Comparison of ENCODE assay signal across 26 mouse cellular contexts in genomic region chr8:105285514-105285913, GRCm38 (mm10). TPM values are rescaled to one million over a fixed set of nuclear protein-coding genes. Genes with fewer than 3 reads are reported as not detected.
A peak's percentile ranks its signal among the peaks of the same experiment; 100 is the strongest.
DNase-seq lines count a peak whose midpoint lies in the region; ATAC-seq and TF ChIP-seq lines count a peak whose summit lies in the region.
"Had no signal": no experiment of that assay in that cellular context is flagged by ENCODE, and none has a peak within 500 bp of the region (broad histone marks: within the 10 kb centered on the region; RNA-seq: fewer than 3 reads in every experiment).

No protein-coding gene starts in this region.

- no peaks in the 10 kb centered on the region; the same call in 1 of the 2 replicates for H3K36me3 ChIP-seq in forebrain, embryonic 11.5 days (ENCODE audit: control insufficient read depth, insufficient read depth, low read length)
- H3K36me3 ChIP-seq in forebrain, embryonic 13.5 days (ENCODE audit: poor library complexity, severe bottlenecking), result peaks cover 42% of the 10 kb centered on the region
- H3K36me3 ChIP-seq in hindbrain, embryonic 15.5 days, result peaks cover 32% of the 10 kb centered on the region
- peaks cover 49% of the 10 kb centered on the region for H3K36me3 ChIP-seq in hindbrain, embryonic 10.5 days
- no peaks in the 10 kb centered on the region for H3K36me3 ChIP-seq in testis, adult 2 months (ENCODE audit: control insufficient read depth, insufficient read depth, low read length)
- H3K36me3 ChIP-seq: liver, embryonic 15.5 days had no signal

- H3K4me3 ChIP-seq in forebrain, embryonic 11.5 days (ENCODE audit: low read depth, low read length), result no peak overlapping the region
- no peak overlapping the region for H3K4me3 ChIP-seq in forebrain, embryonic 13.5 days
- no peak overlapping the region for H3K4me3 ChIP-seq in hindbrain, embryonic 15.5 days
- H3K4me3 ChIP-seq in hindbrain, embryonic 10.5 days, result no peak overlapping the region
- H3K4me3 ChIP-seq in testis, adult 2 months (ENCODE audit: control insufficient read depth, low read depth, low read length), result peak overlapping the region; percentile 23
- H3K4me3 ChIP-seq: embryonic facial prominence, embryonic 12.5 days; erythroblast, embryonic 14.5 days; limb, embryonic 10.5 days; liver, embryonic 15.5 days; lung, embryonic 15.5 days; megakaryocyte, embryonic 14.5 days had no signal

- TF ChIP-seq CTCF in testis, adult 2 months (IDR thresholded peaks at IDR 0.05; ENCODE audit: control insufficient read depth, insufficient read depth, insufficient replicate concordance, low read depth, low read length), result no peak

- no peaks in the 10 kb centered on the region for H3K9me3 ChIP-seq in forebrain, embryonic 11.5 days (ENCODE audit: control insufficient read depth, low read length)
- H3K9me3 ChIP-seq in forebrain, embryonic 13.5 days (replicated peaks), result no peaks in the 10 kb centered on the region
- no peaks in the 10 kb centered on the region for H3K9me3 ChIP-seq in hindbrain, embryonic 15.5 days
- H3K9me3 ChIP-seq in hindbrain, embryonic 10.5 days, result no peaks in the 10 kb centered on the region
- H3K9me3 ChIP-seq: embryonic facial prominence, embryonic 12.5 days; limb, embryonic 10.5 days; liver, embryonic 15.5 days; lung, embryonic 15.5 days had no signal

- H3K4me2 ChIP-seq in forebrain, embryonic 11.5 days (ENCODE audit: low read depth, low read length, severe bottlenecking), result no peak overlapping the region
- H3K4me2 ChIP-seq in forebrain, embryonic 13.5 days, result no peak overlapping the region
- H3K4me2 ChIP-seq in hindbrain, embryonic 15.5 days, result peak overlapping the region; percentile 69
- H3K4me2 ChIP-seq: embryonic facial prominence, embryonic 12.5 days; heart, embryonic 11.5 days; liver, embryonic 15.5 days; lung, embryonic 15.5 days had no signal

- peak; percentile 47 for DNase-seq in forebrain, embryonic 11.5 days (ENCODE audit: low spot score)
- no peak for DNase-seq in hindbrain, embryonic 10.5 days (ENCODE audit: low spot score)
- no peak for DNase-seq in testis, postnatal 10 days (ENCODE audit: low spot score)
- DNase-seq in testis, postnatal 14 days (ENCODE audit: low spot score), result peak; percentile 8
- DNase-seq in layer of hippocampus, postnatal 10 days (ENCODE audit: low spot score in 2 of 2), result no peak
- DNase-seq: adrenal gland, adult 8-10 months; B cell, adult 2 months; kidney, adult 11 months; liver; lung, postnatal 36 days; thymus, postnatal 14 days had no signal

- H3K9ac ChIP-seq in forebrain, embryonic 11.5 days (ENCODE audit: low read length), result no peak overlapping the region
- no peak overlapping the region for H3K9ac ChIP-seq in forebrain, embryonic 13.5 days
- no peak overlapping the region for H3K9ac ChIP-seq in hindbrain, embryonic 15.5 days
- H3K9ac ChIP-seq: embryonic facial prominence, embryonic 12.5 days; liver, embryonic 15.5 days; lung, embryonic 15.5 days had no signal

- TF ChIP-seq POLR2A in testis, adult 2 months (IDR thresholded peaks at IDR 0.05; ENCODE audit: control insufficient read depth, low read depth, low read length), result no peak

- peaks cover 6% of the 10 kb centered on the region for H3K27me3 ChIP-seq in forebrain, embryonic 11.5 days (ENCODE audit: control insufficient read depth, insufficient read depth, low read length)
- H3K27me3 ChIP-seq in forebrain, embryonic 13.5 days, result peaks cover 8% of the 10 kb centered on the region
- no peaks in the 10 kb centered on the region for H3K27me3 ChIP-seq in hindbrain, embryonic 15.5 days
- peaks cover 66% of the 10 kb centered on the region for H3K27me3 ChIP-seq in hindbrain, embryonic 10.5 days (ENCODE audit: insufficient read depth, poor library complexity, severe bottlenecking)
- H3K27me3 ChIP-seq in testis, adult 2 months (ENCODE audit: control insufficient read depth, insufficient read depth, low read length), result no peaks in the 10 kb centered on the region; the same call in 1 of the 2 replicates
- H3K27me3 ChIP-seq: CH12.LX had no signal

- WGBS in forebrain, embryonic 11.5 days, result 44% methylated on average over 12 of the region's 12 CpGs
- WGBS in forebrain, embryonic 13.5 days, result 47% methylated on average over 12 of the region's 12 CpGs
- WGBS in hindbrain, embryonic 15.5 days, result 43% methylated on average over 12 of the region's 12 CpGs
- WGBS in hindbrain, embryonic 10.5 days, result 44% methylated on average over 12 of the region's 12 CpGs

- no peak for ATAC-seq in forebrain, embryonic 11.5 days (replicated peaks; ENCODE audit: low FRiP score)
- no peak for ATAC-seq in forebrain, embryonic 13.5 days
- no peak for ATAC-seq in hindbrain, embryonic 15.5 days (ENCODE audit: low FRiP score, low read depth)
- ATAC-seq: activated CD4-positive, CD25-positive, alpha-beta regulatory T cell, adult 4 months; forebrain, embryonic 14.5 days had no signal

- peaks cover 12% of the 10 kb centered on the region for H3K4me1 ChIP-seq in forebrain, embryonic 11.5 days (replicated peaks; ENCODE audit: control insufficient read depth, insufficient read depth, low read length)
- peaks cover 45% of the 10 kb centered on the region for H3K4me1 ChIP-seq in forebrain, embryonic 13.5 days
- H3K4me1 ChIP-seq in hindbrain, embryonic 15.5 days (replicated peaks), result peaks cover 48% of the 10 kb centered on the region
- H3K4me1 ChIP-seq in hindbrain, embryonic 10.5 days (replicated peaks), result peaks cover 51% of the 10 kb centered on the region
- H3K4me1 ChIP-seq in testis, adult 2 months (ENCODE audit: control insufficient read depth, insufficient read depth, low read length), result peaks cover 14% of the 10 kb centered on the region

- H3K27ac ChIP-seq in forebrain, embryonic 11.5 days (ENCODE audit: low read depth, low read length), result no peak overlapping the region
- H3K27ac ChIP-seq in forebrain, embryonic 13.5 days, result no peak overlapping the region
- no peak overlapping the region for H3K27ac ChIP-seq in hindbrain, embryonic 15.5 days (replicated peaks)
- H3K27ac ChIP-seq in hindbrain, embryonic 10.5 days, result no peak overlapping the region
- H3K27ac ChIP-seq in testis, adult 2 months (ENCODE audit: control insufficient read depth, insufficient read depth, low read depth, low read length), result no peak overlapping the region
- H3K27ac ChIP-seq: embryonic facial prominence, embryonic 12.5 days; limb, embryonic 10.5 days; liver, embryonic 15.5 days; lung, embryonic 15.5 days; stomach, postnatal 0 days had no signal

RNA-seq across cellular contexts. Expression of gene 4931428F04Rik, which starts 4.2 kb away (rescaled TPM):
- polyA plus RNA-seq in forebrain, embryonic 11.5 days (2014; fragmentation: Nextera tagmentation; extraction: Ambion mirVana), result 23.4 and 30.3 TPM in 2 replicates
- polyA plus RNA-seq in forebrain, embryonic 13.5 days (2015; fragmentation: Nextera tagmentation; extraction: Ambion mirVana), result 57.4 and 66.1 TPM in 2 replicates
- polyA plus RNA-seq in hindbrain, embryonic 15.5 days (2015; fragmentation: Nextera tagmentation; extraction: Ambion mirVana), result 124 and 146 TPM in 2 replicates
- 26.5 and 43.8 TPM in 2 replicates for polyA plus RNA-seq in hindbrain, embryonic 10.5 days (2016; fragmentation: Nextera tagmentation; extraction: Ambion mirVana)
- polyA plus RNA-seq in testis, adult 2 months (2012; rRNA removed), result 78.2 and 90.9 TPM in 2 replicates
- 10 to 100 TPM; 60.0 to 60.5 TPM for total RNA-seq in layer of hippocampus, postnatal 10 days (2021)

RNA-seq across cellular contexts. Expression of gene Nol3, which starts 9.6 kb away (rescaled TPM):
- 1.6 and 2.1 TPM in 2 replicates for polyA plus RNA-seq in forebrain, embryonic 11.5 days (2014; fragmentation: Nextera tagmentation; extraction: Ambion mirVana)
- polyA plus RNA-seq in forebrain, embryonic 13.5 days (2015; fragmentation: Nextera tagmentation; extraction: Ambion mirVana), result 2.4 and 3.0 TPM in 2 replicates
- polyA plus RNA-seq in hindbrain, embryonic 15.5 days (2015; fragmentation: Nextera tagmentation; extraction: Ambion mirVana), result 5.2 and 5.7 TPM in 2 replicates
- polyA plus RNA-seq in hindbrain, embryonic 10.5 days (2016; fragmentation: Nextera tagmentation; extraction: Ambion mirVana), result 1.2 and 2.1 TPM in 2 replicates
- polyA plus RNA-seq in testis, adult 2 months (2012; rRNA removed), result 0.09 and 0.11 TPM in 2 replicates
- total RNA-seq in layer of hippocampus, postnatal 10 days (2021), result 1 to 10 TPM; 3.6 to 3.7 TPM
- total RNA-seq: granulocyte monocyte progenitor cell, adult 5-6 weeks had no signal
- polyA plus RNA-seq: activated CD4-positive, CD25-positive, alpha-beta regulatory T cell, adult 4 months; erythroblast, embryonic 14.5 days had no signal

RNA-seq across cellular contexts. Expression of gene Exoc3l, which starts 10.4 kb away (rescaled TPM):
- 10.3 TPM in 2 replicates for polyA plus RNA-seq in forebrain, embryonic 11.5 days (2014; fragmentation: Nextera tagmentation; extraction: Ambion mirVana)
- 9.8 and 10.3 TPM in 2 replicates for polyA plus RNA-seq in forebrain, embryonic 13.5 days (2015; fragmentation: Nextera tagmentation; extraction: Ambion mirVana)
- 11.6 and 14.2 TPM in 2 replicates for polyA plus RNA-seq in hindbrain, embryonic 15.5 days (2015; fragmentation: Nextera tagmentation; extraction: Ambion mirVana)
- 12.4 and 15.2 TPM in 2 replicates for polyA plus RNA-seq in hindbrain, embryonic 10.5 days (2016; fragmentation: Nextera tagmentation; extraction: Ambion mirVana)
- 28.2 and 28.5 TPM in 2 replicates for polyA plus RNA-seq in testis, adult 2 months (2012; rRNA removed)
- 1 to 10 TPM; 3.7 to 5.9 TPM for total RNA-seq in layer of hippocampus, postnatal 10 days (2021)

RNA-seq across cellular contexts. Expression of gene E2f4, which starts 11.9 kb away (rescaled TPM):
- 122 and 135 TPM in 2 replicates for polyA plus RNA-seq in forebrain, embryonic 11.5 days (2014; fragmentation: Nextera tagmentation; extraction: Ambion mirVana)
- 56.9 and 60.6 TPM in 2 replicates for polyA plus RNA-seq in forebrain, embryonic 13.5 days (2015; fragmentation: Nextera tagmentation; extraction: Ambion mirVana)
- 44.0 and 51.0 TPM in 2 replicates for polyA plus RNA-seq in hindbrain, embryonic 15.5 days (2015; fragmentation: Nextera tagmentation; extraction: Ambion mirVana)
- 120 and 128 TPM in 2 replicates for polyA plus RNA-seq in hindbrain, embryonic 10.5 days (2016; fragmentation: Nextera tagmentation; extraction: Ambion mirVana)
- polyA plus RNA-seq in testis, adult 2 months (2012; rRNA removed), result 64.1 and 67.7 TPM in 2 replicates
- total RNA-seq in layer of hippocampus, postnatal 10 days (2021), result 10 to 100 TPM; 31.9 to 33.5 TPM

RNA-seq across cellular contexts. Expression of gene Hsf4, which starts 15.9 kb away (rescaled TPM):
- not detected in 2 replicates for polyA plus RNA-seq in forebrain, embryonic 11.5 days (2014; fragmentation: Nextera tagmentation; extraction: Ambion mirVana)
- polyA plus RNA-seq in forebrain, embryonic 13.5 days (2015; fragmentation: Nextera tagmentation; extraction: Ambion mirVana), result 0.10 and 0.13 TPM in 2 replicates
- 0.54 and 0.76 TPM in 2 replicates for polyA plus RNA-seq in hindbrain, embryonic 15.5 days (2015; fragmentation: Nextera tagmentation; extraction: Ambion mirVana)
- polyA plus RNA-seq in hindbrain, embryonic 10.5 days (2016; fragmentation: Nextera tagmentation; extraction: Ambion mirVana), result 0.09 and 0.20 TPM in 2 replicates
- polyA plus RNA-seq in testis, adult 2 months (2012; rRNA removed), result 0.09 and 0.20 TPM in 2 replicates
- total RNA-seq in layer of hippocampus, postnatal 10 days (2021), result under 1 TPM; 0.57 to 0.83 TPM
- total RNA-seq: granulocyte monocyte progenitor cell, adult 5-6 weeks had no signal
- polyA plus RNA-seq: erythroblast, embryonic 14.5 days; heart, embryonic 11.5 days; limb, embryonic 10.5 days; liver, embryonic 15.5 days had no signal

Comparison
In these comparisons a context has a peak if more than half of its experiments do, and no peak if none do; other contexts are left out.
1. DNase-seq: peak in forebrain, embryonic 11.5 days (single experiment) and testis, postnatal 14 days (single experiment); none in hindbrain, embryonic 10.5 days (single experiment), testis, postnatal 10 days (single experiment) and layer of hippocampus, postnatal 10 days (0 of 2).